Mouse (Mus musculus) midbrain, embryonic 14.5 days (tissue): Measurements from ENCODE around the gene Apof. TPM values are rescaled to one million over a fixed set of nuclear protein-coding genes. Genes with fewer than 3 reads are reported as not detected.
"Not testable (repeated sequence)": the region's sequence is repeated elsewhere in the genome, so short reads cannot be mapped to it uniquely, and the experiment has no call there.

ENCODE experiments used
- ATAC-seq: fragments of 200-750 bp; cut with Nextera tagmentation; 2 replicates; pipeline ENCODE4 v1.8.0; 2017; ENCODE audit warnings: moderate number of reproducible peaks, moderate library complexity; ENCODE audit not compliant: low FRiP score, low TSS enrichment
- DNase-seq: peaks from one replicate; pipeline ENCODE4 v3.0.0-alpha.2; 2015
- H3K27ac ChIP-seq: fragments of 300-500 bp; sonication (generic); replicated peaks from 2 replicates; pipeline ENCODE4 v1.5.1; 2014; ENCODE audit warnings: mild to moderate bottlenecking, low read depth, low read length, moderate library complexity
- H3K27me3 ChIP-seq: fragments of 300-500 bp; sonication (generic); 2 replicates; pipeline ENCODE4 v1.6.1; 2014; ENCODE audit warnings: low read length, control low read depth, mixed read lengths; ENCODE audit not compliant: control insufficient read depth, insufficient read depth
- H3K36me3 ChIP-seq: fragments of 300-500 bp; sonication (generic); 2 replicates; pipeline ENCODE4 v1.6.1; 2014; ENCODE audit warnings: low read length, control low read depth; ENCODE audit not compliant: control insufficient read depth, insufficient read depth
- H3K4me1 ChIP-seq: fragments of 300-500 bp; sonication (generic); 2 replicates; pipeline ENCODE4 v1.6.1; 2014; ENCODE audit warnings: mild to moderate bottlenecking, antibody characterized with exemption, low read length, control low read depth; ENCODE audit not compliant: control insufficient read depth, insufficient read depth
- H3K4me2 ChIP-seq: fragments of 300-500 bp; sonication (generic); 2 replicates; pipeline ENCODE4 v1.6.1; 2014; ENCODE audit warnings: mild to moderate bottlenecking, low read length, moderate library complexity
- H3K4me3 ChIP-seq: fragments of 300-500 bp; sonication (generic); replicated peaks from 2 replicates; pipeline ENCODE4 v1.5.1; 2014; ENCODE audit warnings: low read depth, low read length
- H3K9ac ChIP-seq: fragments of 300-500 bp; sonication (generic); replicated peaks from 2 replicates; pipeline ENCODE4 v1.6.1; 2014; ENCODE audit warnings: mild to moderate bottlenecking, low read length, moderate library complexity
- H3K9me3 ChIP-seq: fragments of 300-500 bp; sonication (generic); 2 replicates; pipeline ENCODE4 v1.6.1; 2016; ENCODE audit warnings: low read length, control low read depth, mixed read lengths; ENCODE audit not compliant: control insufficient read depth
- WGBS: fragments of 180-500 bp; shearing (Covaris S2); extraction: QIAGEN DNeasy Blood & Tissue Kit; methylation state at CpG from one replicate; pipeline ENCODE4 v1.1.7; 2014; 5-methylcytosine and 5-hydroxymethylcytosine counted together
- polyA plus RNA-seq: library from polyadenylated mRNA; unstranded; fragments of >200 nt; fragmentation: Nextera tagmentation; extraction: Ambion mirVana; gene quantifications from 2 replicates; pipeline ENCODE4 v1.2.1, GENCODE M21; 2014

Gene Apof
- polyA plus RNA-seq, 1 experiment from 2014 or later, result not detected

DNA sequence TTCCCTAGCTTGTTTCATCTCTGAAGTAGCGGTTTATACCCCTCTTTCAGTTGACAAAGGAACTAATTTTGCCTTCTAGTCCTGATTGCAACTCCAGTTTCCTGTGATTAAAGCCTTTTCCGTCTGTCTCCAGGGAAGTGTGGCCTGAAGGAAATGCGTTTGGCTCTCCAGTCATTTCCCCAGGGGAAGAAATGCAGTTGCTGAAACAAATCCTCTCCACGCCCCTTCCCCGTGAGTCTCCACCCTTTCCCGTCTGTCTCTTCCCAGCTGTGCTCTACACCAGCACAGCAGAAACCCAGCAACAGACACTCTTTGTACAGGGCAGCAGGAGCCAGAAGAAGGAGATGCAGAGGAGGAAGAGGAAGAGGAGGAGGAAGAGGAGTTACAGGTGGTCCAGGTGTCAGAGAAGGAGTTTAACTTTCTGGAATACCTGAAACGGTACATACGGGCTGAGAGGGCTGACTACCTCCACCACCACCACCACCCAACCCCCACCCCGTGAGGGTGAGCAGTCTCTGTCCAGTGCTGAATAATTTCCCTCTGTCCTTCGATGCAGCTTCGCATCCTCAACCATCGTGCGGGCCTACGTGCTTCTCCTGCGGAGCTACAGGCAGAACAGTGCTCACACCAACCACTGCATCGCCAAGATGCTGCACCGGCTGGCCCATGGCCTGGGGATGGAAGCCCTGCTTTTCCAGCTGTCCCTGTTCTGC lies 21.3 kb upstream of the Apof start:
- no peak overlapping the region for H3K4me3 ChIP-seq

DNA sequence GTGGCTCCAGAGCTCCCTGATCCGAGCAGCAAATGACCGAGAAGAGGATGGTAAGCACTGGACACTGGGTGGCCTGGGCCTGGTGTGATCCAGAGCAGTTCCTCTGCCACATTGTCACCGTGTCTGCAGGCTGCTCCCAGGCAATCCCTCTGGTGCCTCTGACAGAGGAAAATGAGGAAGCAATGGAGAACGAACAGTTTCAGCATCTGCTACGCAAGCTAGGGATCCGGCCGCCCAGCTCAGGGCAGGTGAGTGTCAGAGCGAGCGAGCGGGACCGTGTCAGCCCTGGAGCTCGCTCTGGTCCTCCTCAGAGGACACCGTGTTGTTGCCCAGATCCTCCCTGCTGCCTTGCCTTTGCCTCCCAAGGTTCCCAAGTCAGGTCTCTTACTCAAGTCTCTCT lies 17.9 kb upstream of the Apof start:
- H3K9ac ChIP-seq, result no peak overlapping the region
- no peak for ATAC-seq
- H3K4me3 ChIP-seq, result no peak overlapping the region
- WGBS, result 97% methylated on average over 13 of the region's 13 CpGs
- no peak overlapping the region for H3K4me2 ChIP-seq
- no peaks in the 10 kb centered on the region for H3K27me3 ChIP-seq
- no peaks in the 10 kb centered on the region for H3K4me1 ChIP-seq
- H3K36me3 ChIP-seq, result peaks cover 66% of the 10 kb centered on the region
- no peaks in the 10 kb centered on the region for H3K9me3 ChIP-seq
- DNase-seq, result no peak
- no peak overlapping the region for H3K27ac ChIP-seq

More for the DNA sequence above, 21.3 kb upstream of the Apof start:
- Histone ChIP-seq H3K4me2 (no peak overlapping the region), H3K27ac (no peak overlapping the region), H3K36me3 (peaks cover 90% of the 10 kb centered on the region), H3K9ac (no peak overlapping the region), H3K9me3 (no peaks in the 10 kb centered on the region), H3K4me1 (no peaks in the 10 kb centered on the region), H3K27me3 (no peaks in the 10 kb centered on the region)
- no peak for ATAC-seq
- WGBS, result 87% methylated on average over 17 of the region's 17 CpGs
- no peak for DNase-seq

DNA sequence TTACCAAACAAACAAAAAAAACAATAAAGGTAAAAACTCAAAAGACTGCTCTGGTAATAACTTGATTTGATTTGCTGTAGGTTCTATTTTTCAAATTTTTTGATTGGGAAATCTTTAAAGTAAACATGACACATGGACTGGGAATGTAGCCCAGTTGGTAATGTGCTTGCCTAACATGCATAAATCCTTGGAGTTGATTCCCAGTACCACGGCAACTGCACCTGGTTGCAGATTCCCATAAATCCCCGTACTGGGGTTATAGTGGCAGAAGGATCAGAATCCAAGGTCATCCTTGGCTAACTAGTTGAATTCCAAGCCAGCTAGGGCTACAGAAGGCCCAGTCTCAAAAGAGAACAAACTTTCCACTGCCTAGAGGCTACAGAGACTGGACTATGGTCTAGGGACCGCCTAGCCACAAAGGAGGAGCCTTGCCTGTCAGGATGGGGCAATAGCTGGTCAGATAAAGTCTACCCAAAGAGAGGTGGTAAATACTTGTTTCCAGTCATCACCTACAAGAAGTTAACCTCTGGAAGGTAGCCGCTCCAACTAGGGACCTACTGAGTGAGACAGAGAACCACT lies 14.7 kb upstream of the Apof start, which contains the start of gene Apon:
Gene Apon, plus strand, starts transcription at position 420 of the 579 bp plus-strand sequence.
- Histone ChIP-seq H3K4me2 (no peak within 1 kb of the TSS), H3K27ac (no peak within 1 kb of the TSS), H3K9me3 (no peaks in the 10 kb centered on the region), H3K27me3 (no peaks in the 10 kb centered on the region), H3K4me3 (no peak within 1 kb of the TSS), H3K4me1 (no peaks in the 10 kb centered on the region), H3K36me3 (peaks cover 36% of the 10 kb centered on the region), H3K9ac (no peak within 1 kb of the TSS)
- DNase-seq (no peak), ATAC-seq (no peak)
- 89% methylated on average over 4 of the region's 4 CpGs for WGBS

DNA sequence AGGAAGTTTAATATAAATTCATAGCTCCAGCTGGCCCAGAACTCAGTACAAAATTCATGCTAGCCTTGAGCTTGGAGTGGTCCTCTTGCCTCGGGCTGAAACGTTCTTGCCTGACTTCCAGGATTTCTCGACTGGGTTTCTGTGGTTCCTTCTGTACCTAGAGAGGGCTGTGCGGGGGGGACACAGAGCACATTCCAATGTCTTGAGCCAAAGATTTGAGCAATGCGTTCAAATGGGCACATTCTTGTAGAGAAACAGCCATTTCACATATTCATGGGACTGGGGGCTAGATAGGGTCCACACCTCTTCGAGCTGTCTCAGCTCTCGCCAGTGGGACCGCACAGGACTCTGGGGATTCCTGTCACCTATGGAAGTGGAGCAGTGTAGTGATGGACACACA lies 12.5 kb upstream of the Apof start:
- no peak for ATAC-seq

DNA sequence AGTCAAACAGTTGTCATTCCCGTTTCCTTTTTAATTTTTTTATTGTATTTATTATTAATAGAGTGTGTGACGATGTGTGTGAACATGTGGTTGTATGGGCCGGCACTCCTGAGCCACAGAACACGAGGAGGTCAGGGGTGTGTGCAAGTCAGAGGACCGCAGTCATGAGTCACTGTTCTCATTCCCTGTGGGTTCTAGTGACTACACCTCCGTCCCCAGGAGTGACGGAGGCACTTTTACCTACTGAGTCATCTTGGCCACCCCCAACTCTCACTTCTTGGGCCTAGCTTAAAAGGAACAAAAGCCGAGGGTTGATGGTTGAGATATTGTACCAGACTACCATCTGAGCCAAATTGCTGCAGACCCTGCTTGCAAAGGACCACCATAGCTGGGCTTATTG lies 12.1 kb upstream of the Apof start:
- Histone ChIP-seq H3K27me3 (no peaks in the 10 kb centered on the region), H3K36me3 (peaks cover 13% of the 10 kb centered on the region), H3K4me1 (no peaks in the 10 kb centered on the region), H3K9ac (no peak overlapping the region), H3K27ac (no peak overlapping the region), H3K4me2 (no peak overlapping the region), H3K4me3 (no peak overlapping the region), H3K9me3 (no peaks in the 10 kb centered on the region)
- WGBS, result 93% methylated on average over 8 of the region's 8 CpGs
- ATAC-seq (no peak), DNase-seq (no peak)

More for the DNA sequence above, 12.5 kb upstream of the Apof start:
- 91% methylated on average over 8 of the region's 8 CpGs for WGBS
- no peaks in the 10 kb centered on the region for H3K9me3 ChIP-seq
- H3K36me3 ChIP-seq, result peaks cover 17% of the 10 kb centered on the region
- H3K4me1 ChIP-seq, result no peaks in the 10 kb centered on the region
- H3K27ac ChIP-seq, result no peak overlapping the region
- no peak overlapping the region for H3K9ac ChIP-seq
- no peak overlapping the region for H3K4me3 ChIP-seq
- H3K27me3 ChIP-seq, result no peaks in the 10 kb centered on the region
- no peak for DNase-seq
- no peak overlapping the region for H3K4me2 ChIP-seq

DNA sequence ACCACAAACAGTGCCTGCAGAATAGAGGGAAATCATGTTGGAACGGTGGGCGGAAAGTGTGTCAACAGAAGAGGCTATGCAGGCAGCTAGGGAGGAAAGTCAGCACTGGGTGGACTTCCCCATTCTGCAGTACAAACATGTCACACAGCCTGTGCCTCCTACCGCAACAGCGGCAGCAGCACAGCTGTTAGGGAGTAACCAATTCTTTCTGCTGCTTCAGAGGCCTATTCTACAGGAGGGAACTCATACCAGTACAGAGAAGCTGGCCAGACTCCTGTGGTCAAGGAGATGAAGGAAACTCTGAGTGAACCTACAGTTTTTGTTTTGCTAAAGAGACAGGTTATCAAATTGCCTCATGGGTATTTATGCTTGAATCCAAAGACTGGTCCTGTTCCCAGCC lies 9.5 kb upstream of the Apof start:
- ATAC-seq, result no peak
- H3K27me3 ChIP-seq, result no peaks in the 10 kb centered on the region
- WGBS, result 87% methylated on average over 4 of the region's 4 CpGs

DNA sequence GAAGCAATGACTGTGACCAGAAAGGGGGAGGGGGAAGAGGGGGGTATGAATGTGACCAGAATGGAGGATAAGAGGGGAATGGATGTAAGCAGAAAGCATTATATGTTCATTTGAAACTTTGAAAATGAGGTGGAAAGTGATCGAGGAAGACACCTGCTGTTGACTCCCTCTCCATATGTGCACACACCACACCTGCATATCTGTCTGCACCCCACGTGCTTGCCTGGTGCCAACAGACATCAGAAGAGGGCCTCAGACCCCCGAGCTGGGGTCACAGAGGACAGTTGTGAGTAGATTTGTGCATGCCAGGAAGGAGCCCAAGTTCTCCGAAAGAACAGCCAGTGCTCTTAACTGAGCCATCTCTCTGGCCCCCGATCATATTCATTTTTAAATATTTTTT lies 8.5 kb upstream of the Apof start:
- ATAC-seq, result no peak
- H3K4me2 ChIP-seq, result no peak overlapping the region
- H3K9me3 ChIP-seq, result no peaks in the 10 kb centered on the region
- WGBS, result 87% methylated on average over 5 of the region's 5 CpGs
- no peaks in the 10 kb centered on the region for H3K36me3 ChIP-seq
- no peak overlapping the region for H3K4me3 ChIP-seq
- no peaks in the 10 kb centered on the region for H3K4me1 ChIP-seq
- no peak for DNase-seq
- H3K27ac ChIP-seq, result no peak overlapping the region
- no peaks in the 10 kb centered on the region for H3K27me3 ChIP-seq
- no peak overlapping the region for H3K9ac ChIP-seq

More for the DNA sequence above, 9.5 kb upstream of the Apof start:
- no peak for DNase-seq
- no peaks in the 10 kb centered on the region for H3K36me3 ChIP-seq
- H3K9ac ChIP-seq, result no peak overlapping the region
- H3K4me2 ChIP-seq, result no peak overlapping the region
- no peaks in the 10 kb centered on the region for H3K4me1 ChIP-seq
- no peaks in the 10 kb centered on the region for H3K9me3 ChIP-seq
- H3K27ac ChIP-seq, result no peak overlapping the region
- H3K4me3 ChIP-seq, result no peak overlapping the region

DNA sequence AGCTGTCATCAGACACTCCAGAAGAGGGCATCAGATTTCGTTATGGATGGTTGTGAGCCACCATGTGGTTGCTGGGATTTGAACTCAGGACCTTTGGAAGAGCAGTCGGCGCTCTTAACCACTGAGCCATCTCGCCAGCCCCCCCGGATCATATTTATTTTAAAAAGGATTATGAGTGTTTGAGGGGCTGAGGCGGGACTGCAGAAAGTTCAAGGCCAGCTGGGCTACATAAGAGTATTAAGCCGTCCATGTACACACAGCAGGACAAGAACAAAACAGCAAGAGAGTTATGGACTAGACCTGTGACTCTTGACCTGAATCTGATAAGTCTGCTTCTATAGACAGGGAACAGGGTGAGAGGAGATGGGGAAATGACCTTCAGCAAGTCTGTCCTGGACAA lies 8.1 kb upstream of the Apof start:
- not testable (repeated sequence) for H3K4me2 ChIP-seq, H3K4me1 ChIP-seq, DNase-seq, H3K9me3 ChIP-seq, H3K27me3 ChIP-seq, H3K27ac ChIP-seq, ATAC-seq, H3K36me3 ChIP-seq, H3K9ac ChIP-seq, H3K4me3 ChIP-seq
- 89% methylated on average over 7 of the region's 7 CpGs for WGBS

DNA sequence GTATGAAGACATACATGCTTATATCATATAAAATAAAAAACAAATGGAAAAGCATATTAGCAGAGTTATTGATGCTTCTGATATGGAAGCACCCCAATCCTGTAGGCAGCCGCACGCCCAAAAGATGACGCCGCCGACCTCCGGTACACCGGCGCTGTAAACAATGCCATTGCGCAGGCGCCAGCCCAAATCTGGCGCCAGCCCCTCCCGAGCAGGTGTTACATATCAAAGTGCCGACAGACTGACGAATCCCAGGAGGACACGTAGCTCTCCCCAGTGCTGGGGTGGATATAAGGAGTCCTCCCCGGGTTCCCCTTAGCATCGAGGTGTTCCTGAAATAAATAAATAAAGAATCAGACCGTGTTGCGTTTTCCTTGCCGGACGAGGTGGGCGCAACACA lies 6.2 kb upstream of the Apof start:
- no peak for ATAC-seq

More for the DNA sequence above, 6.2 kb upstream of the Apof start:
- no peaks in the 10 kb centered on the region for H3K36me3 ChIP-seq
- no peak overlapping the region for H3K4me2 ChIP-seq
- H3K27me3 ChIP-seq, result no peaks in the 10 kb centered on the region
- no peak overlapping the region for H3K4me3 ChIP-seq
- H3K27ac ChIP-seq, result no peak overlapping the region
- 85% methylated on average over 22 of the region's 22 CpGs for WGBS
- no peaks in the 10 kb centered on the region for H3K4me1 ChIP-seq
- no peak for DNase-seq
- no peaks in the 10 kb centered on the region for H3K9me3 ChIP-seq
- H3K9ac ChIP-seq, result no peak overlapping the region
